Mouse (Mus musculus) left cerebral cortex, adult 8-10 months (tissue): Measurements from ENCODE around the gene Gm17387. TPM values are rescaled to one million over a fixed set of nuclear protein-coding genes. Genes with fewer than 3 reads are reported as not detected.
"Not testable (repeated sequence)": the region's sequence is repeated elsewhere in the genome, so short reads cannot be mapped to it uniquely, and the experiment has no call there.

Experiments used
- DNase-seq, 2 experiments: peaks; one replicate each; pipeline ENCODE4 v3.0.0; 2022; ENCODE audit warnings: low spot score in 2 of 2
- total RNA-seq, 4 experiments: library from RNA; stranded (reverse); gene quantifications; 2 replicates each; pipeline ENCODE4 v1.2.4; 2022

The Gm17387 gene
- total RNA-seq, 4 experiments from 2014 or later: not detected

- no peak for DNase-seq
These were observed 11.9 kb upstream of the Gm17387 start for GRCm38 (mm10) chr7:141016707-141017697.

GRCm38 (mm10) chr7:141017824-141018223, 11.1 kb upstream of the Gm17387 start, which contains the start of gene Ifitm6:
TSS of gene Ifitm6 (minus strand) at chr7:141017924.
- not testable (repeated sequence) for DNase-seq

- DNase-seq: no peak
These were observed 9.9 kb upstream of the Gm17387 start for GRCm38 (mm10) chr7:141019028-141019427.

DNA sequence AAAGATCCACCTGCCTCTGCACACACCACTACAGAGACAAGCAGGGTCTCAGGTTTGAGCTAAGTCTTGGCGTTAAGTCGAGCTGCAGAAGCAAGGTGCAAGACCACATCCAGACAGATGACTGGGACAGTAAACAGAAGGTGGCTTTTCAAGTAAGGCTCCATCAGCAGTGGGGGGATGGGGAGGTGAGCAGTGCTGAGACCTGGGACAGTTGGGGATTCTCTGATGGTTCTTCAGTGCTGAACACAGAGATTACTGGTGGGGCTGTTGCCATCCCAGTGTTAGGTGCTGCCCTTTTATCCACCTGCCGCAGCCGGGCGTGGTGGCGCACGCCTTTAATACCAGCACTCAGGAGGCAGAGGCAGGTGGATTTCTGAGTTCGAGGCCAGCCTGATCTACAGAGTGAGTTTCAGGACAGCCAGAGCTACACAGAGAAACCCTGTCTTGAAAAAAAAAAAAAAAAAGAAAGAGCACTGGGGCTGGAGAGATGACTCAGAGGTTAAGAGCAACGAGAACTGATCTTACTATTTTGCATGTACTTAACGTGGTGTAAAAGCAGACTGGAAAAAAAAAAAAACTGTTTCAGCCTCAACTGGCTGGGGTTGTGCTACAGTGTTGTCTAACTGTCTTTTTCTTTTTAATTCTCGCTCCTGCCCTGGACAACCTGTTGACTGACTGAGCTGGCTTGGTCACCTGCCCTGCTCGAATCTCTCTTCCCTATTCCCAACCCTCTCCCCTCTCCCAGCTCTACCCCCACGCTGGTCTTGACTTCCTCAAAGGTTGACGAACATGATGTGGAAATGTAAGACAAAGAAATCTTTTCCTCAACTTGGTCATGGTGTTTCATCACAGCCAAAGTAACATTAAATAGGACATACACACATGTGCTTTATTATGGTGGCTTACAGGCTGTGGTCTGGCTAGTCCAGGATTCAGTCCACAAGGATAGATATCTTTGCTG, 7.2 kb upstream of the Gm17387 start:
- DNase-seq: no peak

- DNase-seq: no peak
These were observed 3.8 kb upstream of the Gm17387 start for GRCm38 (mm10) chr7:141024865-141025838.

DNA sequence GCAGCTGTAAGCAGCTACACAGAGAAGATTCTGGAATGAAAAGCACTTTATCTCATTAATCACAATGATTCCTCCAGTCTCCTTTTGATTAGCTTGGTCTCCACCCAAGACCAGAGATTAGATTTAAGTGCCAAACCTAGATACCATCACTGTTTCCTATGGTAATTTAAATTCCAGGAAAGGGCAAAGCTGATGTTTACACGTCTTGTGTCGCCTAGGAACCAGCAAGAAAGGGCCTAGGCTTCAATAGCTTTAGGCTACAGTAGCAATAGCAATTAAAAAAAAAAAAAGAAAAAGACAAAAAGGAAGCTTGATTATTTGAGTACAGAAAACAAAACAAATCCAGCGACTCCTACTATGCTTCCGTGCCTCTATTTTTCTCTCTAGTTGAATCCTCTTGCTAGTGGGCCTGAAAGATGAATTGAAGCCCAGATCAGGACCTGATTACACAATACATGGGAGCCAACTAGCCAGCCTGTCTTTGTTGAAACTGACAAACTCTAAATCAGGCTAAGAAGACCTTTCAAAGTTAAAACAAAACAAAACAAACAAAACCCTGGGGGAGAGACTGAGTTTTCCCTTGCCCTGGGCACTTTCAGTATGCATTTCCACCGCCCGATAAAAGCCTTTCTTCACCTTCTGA, 2.7 kb upstream of the Gm17387 start:
- DNase-seq: no peak

GRCm38 (mm10) chr7:141026740-141027098, 2.2 kb upstream of the Gm17387 start:
- no peak for DNase-seq

- no peak for DNase-seq
These were observed 1.5 kb downstream of the Gm17387 start for GRCm38 (mm10) chr7:141030390-141030789.

DNA sequence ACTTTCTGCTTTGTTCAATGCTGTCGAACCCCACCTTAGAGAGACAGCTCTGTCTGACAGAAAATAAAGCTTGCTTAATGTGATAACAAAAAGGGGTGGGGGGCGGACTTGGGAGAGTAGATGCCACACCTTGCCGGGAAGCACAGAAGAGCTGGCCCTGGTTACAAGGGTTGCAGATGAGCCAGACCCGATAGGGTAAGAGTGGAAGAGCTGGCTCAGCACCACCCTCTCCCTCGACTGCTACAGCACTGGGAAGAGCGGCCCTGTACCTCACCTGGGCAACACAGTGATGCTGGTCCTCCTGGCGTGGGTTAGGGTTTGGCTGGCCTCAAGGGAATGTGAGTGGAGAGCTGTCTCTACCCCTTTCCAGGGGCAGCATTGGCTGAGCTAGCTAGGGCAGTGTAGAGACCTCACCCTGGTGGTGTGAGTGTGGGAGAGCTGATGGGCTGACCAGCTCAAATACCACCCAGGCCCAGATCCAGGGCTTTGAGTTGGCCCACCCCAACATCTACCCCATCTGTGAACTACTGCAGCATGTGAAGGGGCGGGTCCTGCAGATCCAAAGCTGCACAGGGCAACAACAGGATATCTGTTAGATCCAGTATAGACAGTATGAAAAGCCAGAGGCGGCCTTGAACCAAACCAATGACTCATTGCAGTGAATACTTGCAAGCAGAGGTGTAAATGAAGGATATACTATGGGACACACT, 3.7 kb downstream of the Gm17387 start:
- DNase-seq: no peak

- DNase-seq: not testable (repeated sequence)
These were observed 7.7 kb downstream of the Gm17387 start for GRCm38 (mm10) chr7:141036624-141037023.

DNA sequence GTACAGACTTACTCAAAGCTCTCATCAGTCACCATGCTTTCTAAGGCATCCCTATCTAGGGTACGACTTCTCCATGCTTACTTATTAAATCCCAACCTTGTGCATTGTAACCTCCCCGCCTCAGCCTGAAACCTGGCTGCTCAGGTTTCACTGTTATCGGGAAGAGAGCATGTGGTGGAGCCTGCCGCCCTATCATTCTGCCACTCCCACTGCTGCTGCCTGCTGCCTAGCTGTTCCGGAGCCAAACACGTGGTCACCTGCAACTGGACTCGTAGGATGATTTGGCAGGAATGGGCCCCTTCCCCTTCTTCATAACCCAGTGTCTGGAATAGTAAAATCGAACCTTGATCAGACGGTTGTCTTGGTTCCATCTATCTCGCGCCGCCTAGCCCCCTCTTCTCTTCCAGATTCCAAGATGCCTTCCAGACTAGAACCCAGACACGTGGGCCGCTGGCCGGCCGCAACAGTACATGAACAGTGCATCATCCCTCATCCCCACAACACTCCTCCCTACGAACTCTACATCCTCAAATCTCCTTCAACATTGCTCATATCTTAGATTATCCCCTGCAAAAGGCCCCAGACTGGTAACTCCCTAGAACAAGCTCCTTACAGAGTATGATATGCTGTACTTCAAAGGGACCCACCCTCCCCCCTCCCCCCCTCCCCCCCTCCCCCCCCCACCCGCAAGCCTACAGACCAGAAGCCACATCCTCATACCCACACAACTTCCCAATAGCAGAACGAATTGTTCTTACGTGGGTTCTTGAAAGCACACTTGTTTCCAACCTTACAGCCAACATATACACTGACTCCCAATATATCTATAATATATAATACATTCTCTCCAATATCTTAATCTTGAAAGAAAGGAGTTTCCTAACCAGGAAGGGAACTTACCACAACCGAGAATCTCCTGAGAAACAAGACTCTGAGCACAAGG, 9.4 kb downstream of the Gm17387 start:
- DNase-seq: no peak

DNA sequence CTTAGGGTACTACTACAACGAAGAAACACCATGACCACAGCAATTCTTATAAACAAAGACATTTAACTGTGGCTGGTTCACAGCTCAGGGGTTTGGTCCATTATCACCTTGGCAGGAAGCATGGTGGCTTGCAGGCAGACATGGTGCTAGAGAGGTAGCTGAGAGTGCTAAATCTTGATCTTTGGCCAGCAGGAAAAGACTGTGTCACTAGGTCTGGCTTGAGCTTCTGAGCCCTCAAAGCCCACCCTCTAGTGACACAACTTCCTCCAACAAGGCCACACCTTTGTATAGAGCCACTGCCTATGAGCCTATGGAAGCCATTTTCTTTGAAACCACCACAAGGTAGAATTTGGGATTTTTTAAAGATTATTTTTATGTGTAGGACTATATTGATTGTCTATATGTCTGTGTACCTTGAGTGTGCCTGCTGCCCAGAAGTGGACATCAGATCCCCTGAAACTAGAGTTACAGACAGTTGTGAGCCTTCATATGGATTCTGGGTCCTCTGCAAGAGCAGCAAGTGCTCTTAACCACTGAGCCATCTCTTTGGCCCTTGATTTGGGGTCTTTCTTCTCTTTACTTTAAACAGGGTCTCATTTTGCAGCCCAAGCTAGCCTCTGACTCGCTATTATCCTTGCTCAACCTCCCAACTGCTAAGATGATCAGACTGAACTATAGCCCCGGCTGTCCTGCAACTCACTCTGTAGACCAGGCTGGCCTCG, 10.6 kb downstream of the Gm17387 start:
- DNase-seq: no peak

GRCm38 (mm10) chr7:141040867-141041606, 12.1 kb downstream of the Gm17387 start:
- no peak for DNase-seq

DNA sequence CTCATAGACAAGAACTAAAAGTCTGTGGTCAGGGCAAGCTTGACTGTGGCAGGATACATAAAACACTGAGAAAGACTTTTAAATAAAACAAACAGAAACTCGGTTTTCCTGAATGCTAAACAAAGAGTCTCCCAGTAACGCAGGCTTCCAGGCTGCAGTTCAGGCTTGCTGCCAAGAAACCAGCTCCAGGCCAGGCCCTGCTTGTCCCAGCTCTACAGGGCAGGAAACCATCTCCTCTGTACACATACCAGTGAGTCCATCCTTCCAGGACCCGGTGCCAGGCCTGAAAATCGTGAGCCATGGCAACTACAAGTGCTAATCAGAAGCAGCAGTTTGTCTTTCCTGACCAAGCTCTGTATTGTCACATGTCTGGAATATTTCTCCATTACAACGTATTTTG, 12.7 kb downstream of the Gm17387 start:
- DNase-seq: no peak

DNA sequence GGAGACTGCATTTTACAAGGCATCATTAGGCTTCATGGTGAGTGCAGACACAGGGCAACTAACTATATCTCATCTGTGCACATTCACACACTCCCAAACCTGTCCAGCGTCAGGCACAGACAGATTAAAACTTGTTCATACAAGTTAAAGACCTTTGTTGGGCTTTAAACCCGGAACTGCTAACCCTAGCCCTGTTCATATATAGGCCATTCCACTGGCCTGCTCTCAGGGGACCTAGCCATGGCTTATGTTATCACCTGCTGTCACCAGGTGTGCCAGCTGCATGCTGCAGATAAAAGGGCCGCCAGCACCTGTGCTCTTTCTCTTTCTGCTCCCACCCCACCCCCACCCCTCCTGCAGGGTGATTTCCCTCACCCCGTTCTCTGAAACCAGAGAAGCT, 13.6 kb downstream of the Gm17387 start:
- DNase-seq: no peak

- no peak for DNase-seq
These were observed 18.1 kb downstream of the Gm17387 start for GRCm38 (mm10) chr7:141046931-141047580.
